Mouse (Mus musculus): Measurements from ENCODE around the gene Gm36028. TPM values are rescaled to one million over a fixed set of nuclear protein-coding genes. Genes with fewer than 3 reads are reported as not detected.

The Gm36028 gene
- total RNA-seq, 2 experiments from 2014 or later, result not detected

GRCm38 (mm10) chr16:37865841-37866240 is 4.9 kb upstream of the Gm36028 start:
- no peak for ATAC-seq (replicated peaks; ENCODE audit: low FRiP score, low TSS enrichment, poor library complexity, severe bottlenecking)

- no peak for ATAC-seq (replicated peaks; ENCODE audit: low FRiP score, low TSS enrichment, poor library complexity, severe bottlenecking)
Measured at GRCm38 (mm10) chr16:37863876-37864275, 2.9 kb upstream of the Gm36028 start.

- ATAC-seq (replicated peaks; ENCODE audit: low FRiP score, low TSS enrichment, poor library complexity, severe bottlenecking), result no peak
Measured at GRCm38 (mm10) chr16:37860213-37860612, 733 bp downstream of the Gm36028 start.

GRCm38 (mm10) chr16:37857495-37857894 is 3.5 kb downstream of the Gm36028 start:
- ATAC-seq (replicated peaks; ENCODE audit: low FRiP score, low TSS enrichment, poor library complexity, severe bottlenecking), result no peak

GRCm38 (mm10) chr16:37856327-37856726 is 4.6 kb downstream of the Gm36028 start:
- peak; percentile 65; the same call in 1 of the 2 replicates for ATAC-seq (replicated peaks; ENCODE audit: low FRiP score, low TSS enrichment, poor library complexity, severe bottlenecking)

- no peak for ATAC-seq (replicated peaks; ENCODE audit: low FRiP score, low TSS enrichment, poor library complexity, severe bottlenecking)
Measured at GRCm38 (mm10) chr16:37855583-37855982, 5.4 kb downstream of the Gm36028 start.

- ATAC-seq (replicated peaks; ENCODE audit: low FRiP score, low TSS enrichment, poor library complexity, severe bottlenecking), result no peak
Measured at GRCm38 (mm10) chr16:37854593-37854992, 6.4 kb downstream of the Gm36028 start.

- no peak for ATAC-seq (replicated peaks; ENCODE audit: low FRiP score, low TSS enrichment, poor library complexity, severe bottlenecking)
Measured at GRCm38 (mm10) chr16:37854054-37854453, 6.9 kb downstream of the Gm36028 start.

GRCm38 (mm10) chr16:37853279-37853678 is 7.7 kb downstream of the Gm36028 start:
- ATAC-seq (replicated peaks; ENCODE audit: low FRiP score, low TSS enrichment, poor library complexity, severe bottlenecking), result no peak

- ATAC-seq (replicated peaks; ENCODE audit: low FRiP score, low TSS enrichment, poor library complexity, severe bottlenecking), result no peak
Measured at GRCm38 (mm10) chr16:37851366-37851765, 9.6 kb downstream of the Gm36028 start.

GRCm38 (mm10) chr16:37847081-37847480 is 13.9 kb downstream of the Gm36028 start:
- no peak for ATAC-seq (replicated peaks; ENCODE audit: low FRiP score, low TSS enrichment, poor library complexity, severe bottlenecking)

GRCm38 (mm10) chr16:37845202-37845925 is 15.6 kb downstream of the Gm36028 start:
- ATAC-seq (replicated peaks; ENCODE audit: low FRiP score, low TSS enrichment, poor library complexity, severe bottlenecking), result 0 out of 2 replicates have a peak, but pooled peaks have one; percentile 22

GRCm38 (mm10) chr16:37843740-37844139 is 17.2 kb downstream of the Gm36028 start:
- no peak for ATAC-seq (replicated peaks; ENCODE audit: low FRiP score, low TSS enrichment, poor library complexity, severe bottlenecking)

- ATAC-seq (replicated peaks; ENCODE audit: low FRiP score, low TSS enrichment, poor library complexity, severe bottlenecking), result no peak
Measured at GRCm38 (mm10) chr16:37842439-37842838, 18.5 kb downstream of the Gm36028 start.

GRCm38 (mm10) chr16:37837571-37837970 is 23.4 kb downstream of the Gm36028 start:
- no peak for ATAC-seq (replicated peaks; ENCODE audit: low FRiP score, low TSS enrichment, poor library complexity, severe bottlenecking)

- no peak for ATAC-seq (replicated peaks; ENCODE audit: low FRiP score, low TSS enrichment, poor library complexity, severe bottlenecking)
Measured at GRCm38 (mm10) chr16:37831041-37831440, 29.9 kb downstream of the Gm36028 start.

- ATAC-seq (replicated peaks; ENCODE audit: low FRiP score, low TSS enrichment, poor library complexity, severe bottlenecking), result no peak
Measured at GRCm38 (mm10) chr16:37826286-37826685, 34.7 kb downstream of the Gm36028 start.

GRCm38 (mm10) chr16:37824778-37825505 is 36.0 kb downstream of the Gm36028 start:
- ATAC-seq (replicated peaks; ENCODE audit: low FRiP score, low TSS enrichment, poor library complexity, severe bottlenecking), result no peak

GRCm38 (mm10) chr16:37823949-37824348 is 37.0 kb downstream of the Gm36028 start:
- no peak for ATAC-seq (replicated peaks; ENCODE audit: low FRiP score, low TSS enrichment, poor library complexity, severe bottlenecking)

GRCm38 (mm10) chr16:37817986-37818385 is 43.0 kb downstream of the Gm36028 start:
- ATAC-seq (replicated peaks; ENCODE audit: low FRiP score, low TSS enrichment, poor library complexity, severe bottlenecking), result no peak
